Mouse (Mus musculus): ENCODE data around the gene Ssu72. TPM values are rescaled to one million over a fixed set of nuclear protein-coding genes. Genes with fewer than 3 reads are reported as not detected.

Gene Ssu72
- total RNA-seq, 2 experiments from 2014 or later = 37.1 to 43.4 TPM

DNA sequence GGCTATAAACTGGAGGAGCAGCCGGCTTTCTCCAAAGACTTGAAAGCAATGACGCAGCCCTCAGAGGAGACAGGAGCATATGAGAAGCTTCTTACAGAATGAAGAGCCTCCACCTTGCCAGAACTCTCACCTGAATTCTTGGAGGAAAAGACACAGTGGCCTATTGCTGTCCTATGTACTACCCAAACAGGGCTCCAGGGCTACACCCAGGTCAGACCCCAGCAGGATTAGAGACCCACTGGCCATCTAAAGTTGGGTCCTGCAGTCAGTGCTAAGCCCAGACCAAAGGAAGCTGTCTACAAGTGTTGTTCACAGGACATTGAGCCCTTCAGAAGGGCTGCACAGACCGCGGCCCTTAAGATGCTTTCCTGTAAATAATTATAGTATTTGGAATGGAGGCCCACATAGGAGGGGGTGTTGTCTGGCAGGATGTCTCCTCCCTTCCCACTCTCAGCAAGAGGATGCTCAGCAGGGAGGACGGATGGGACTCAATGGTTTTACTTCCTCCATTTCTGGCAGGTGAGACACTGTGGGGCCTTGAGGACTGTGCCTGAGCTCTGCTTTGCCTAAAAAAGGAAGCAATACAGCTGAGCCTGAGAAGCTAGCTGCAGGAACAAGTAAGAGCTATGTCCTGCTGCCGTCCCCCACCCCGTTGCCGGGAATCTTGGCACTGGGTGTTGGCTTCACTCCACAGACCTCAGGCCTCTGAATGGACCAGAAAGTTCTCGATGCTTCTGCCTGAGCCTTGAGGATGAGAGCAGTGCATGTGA, 70.6 kb downstream of the Ssu72 start:
- no peak for ATAC-seq (replicated peaks; ENCODE audit: low FRiP score, poor library complexity, severe bottlenecking)

- no peak for ATAC-seq (replicated peaks; ENCODE audit: low FRiP score, poor library complexity, severe bottlenecking)
Measured at GRCm38 (mm10) chr4:155775855-155776254, 71.3 kb downstream of the Ssu72 start.

DNA sequence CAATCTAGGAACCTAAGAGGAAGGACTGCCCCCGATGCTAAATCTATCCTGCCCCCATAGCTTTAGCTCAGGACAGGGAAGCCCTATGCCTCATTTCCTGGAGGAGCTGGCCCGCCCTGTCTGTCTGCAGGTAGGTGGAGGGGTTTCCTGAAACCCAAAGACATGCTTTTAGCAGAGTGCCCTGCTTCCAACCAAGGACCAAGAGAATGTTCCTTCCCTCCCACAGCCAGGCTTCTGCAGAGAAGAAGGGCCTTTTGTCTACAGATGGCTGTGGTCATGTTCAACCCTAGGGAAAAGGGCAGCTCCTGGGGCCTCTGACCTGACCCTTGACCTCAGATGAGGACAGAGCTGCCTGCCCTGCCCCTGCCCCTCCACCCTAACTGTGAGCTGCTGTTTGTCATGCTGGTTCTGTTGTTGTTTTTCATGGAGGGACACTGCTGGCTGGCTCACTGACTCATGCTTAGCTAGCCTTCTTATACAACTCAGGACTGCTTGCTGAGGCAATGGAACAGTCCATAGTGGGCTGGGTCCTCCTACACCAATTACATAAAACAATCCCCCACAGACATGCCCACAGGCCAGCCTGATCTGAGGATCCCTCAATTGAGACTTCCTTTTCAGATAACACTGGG, 72.2 kb downstream of the Ssu72 start:
- no peak for ATAC-seq (replicated peaks; ENCODE audit: low FRiP score, poor library complexity, severe bottlenecking)

- no peak for ATAC-seq (replicated peaks; ENCODE audit: low FRiP score, poor library complexity, severe bottlenecking)
Measured at GRCm38 (mm10) chr4:155777816-155778215, 73.2 kb downstream of the Ssu72 start.

GRCm38 (mm10) chr4:155779498-155779897, 74.9 kb downstream of the Ssu72 start:
- no peak for ATAC-seq (replicated peaks; ENCODE audit: low FRiP score, poor library complexity, severe bottlenecking)

DNA sequence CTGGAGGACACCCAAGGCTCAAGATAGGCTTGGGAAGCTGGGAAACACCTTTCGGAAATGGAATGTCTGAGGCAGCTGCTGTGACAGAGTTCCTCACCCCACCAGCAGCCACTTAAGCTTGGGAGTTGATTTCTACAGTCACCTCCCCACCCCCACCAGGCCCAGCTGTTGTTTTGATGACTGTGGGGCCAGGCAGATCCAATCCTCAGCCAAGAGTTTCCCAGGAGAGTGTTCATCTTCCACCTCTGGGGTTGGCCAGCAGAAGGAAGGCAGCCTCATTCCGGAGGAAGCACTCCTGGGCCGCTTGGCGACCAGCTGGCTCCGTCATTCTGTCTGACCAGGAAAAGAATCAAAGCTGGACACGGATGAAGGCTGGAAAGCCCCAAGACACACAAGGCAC, 76.3 kb downstream of the Ssu72 start:
- ATAC-seq (replicated peaks; ENCODE audit: low FRiP score, poor library complexity, severe bottlenecking) = no peak

Other genes with a start within 250 kb of the Ssu72 start
- gene Tmem52, start 235.7 kb upstream of the Ssu72 start, total RNA-seq (2015; ENCODE audit: low replicate concordance) = not detected in 2 replicates
- gene Tmem52, start 235.7 kb upstream of the Ssu72 start, total RNA-seq (2017; ENCODE audit: low replicate concordance) = not detected in 2 replicates
- 42.4 and 62.8 TPM in 2 replicates for gene Gnb1, start 213.4 kb upstream of the Ssu72 start, total RNA-seq (2015; ENCODE audit: low replicate concordance)
- gene Gnb1, start 213.4 kb upstream of the Ssu72 start, total RNA-seq (2017; ENCODE audit: low replicate concordance) = 18.8 and 34.2 TPM in 2 replicates
- gene Nadk, start 142.4 kb upstream of the Ssu72 start, total RNA-seq (2015; ENCODE audit: low replicate concordance) = 42.3 and 46.2 TPM in 2 replicates
- gene Nadk, start 142.4 kb upstream of the Ssu72 start, total RNA-seq (2017; ENCODE audit: low replicate concordance) = 27.5 and 27.6 TPM in 2 replicates
- gene Slc35e2, start 103.4 kb upstream of the Ssu72 start, total RNA-seq (2015; ENCODE audit: low replicate concordance) = 10.4 and 13.8 TPM in 2 replicates
- 7.6 and 13.2 TPM in 2 replicates for gene Slc35e2, start 103.4 kb upstream of the Ssu72 start, total RNA-seq (2017; ENCODE audit: low replicate concordance)
- 23.0 and 24.8 TPM in 2 replicates for gene Cdk11b, start 79.9 kb upstream of the Ssu72 start, total RNA-seq (2015; ENCODE audit: low replicate concordance)
- 20.7 and 51.7 TPM in 2 replicates for gene Cdk11b, start 79.9 kb upstream of the Ssu72 start, total RNA-seq (2017; ENCODE audit: low replicate concordance)
- gene Gm10563, start 59.4 kb upstream of the Ssu72 start, total RNA-seq (2015; ENCODE audit: low replicate concordance) = not detected in 2 replicates
- not detected in 2 replicates for gene Gm10563, start 59.4 kb upstream of the Ssu72 start, total RNA-seq (2017; ENCODE audit: low replicate concordance)
- 1.9 TPM in 1 of 2 replicates, not detected in the other for gene Mmp23, start 51.4 kb upstream of the Ssu72 start, total RNA-seq (2015; ENCODE audit: low replicate concordance)
- gene Mmp23, start 51.4 kb upstream of the Ssu72 start, total RNA-seq (2017; ENCODE audit: low replicate concordance) = not detected in 2 replicates
- gene Mib2, start 35.6 kb upstream of the Ssu72 start, total RNA-seq (2015; ENCODE audit: low replicate concordance) = 0.77 and 0.84 TPM in 2 replicates
- 2.1 and 3.2 TPM in 2 replicates for gene Mib2, start 35.6 kb upstream of the Ssu72 start, total RNA-seq (2017; ENCODE audit: low replicate concordance)
- not detected in 2 replicates for gene Fndc10, start 10.5 kb upstream of the Ssu72 start, total RNA-seq (2015; ENCODE audit: low replicate concordance)
- gene Fndc10, start 10.5 kb upstream of the Ssu72 start, total RNA-seq (2017; ENCODE audit: low replicate concordance) = 0.09 TPM in 1 of 2 replicates, not detected in the other
- gene Tmem240, start 30.0 kb downstream of the Ssu72 start, total RNA-seq (2015; ENCODE audit: low replicate concordance) = 0.19 TPM in 1 of 2 replicates, not detected in the other
- gene Tmem240, start 30.0 kb downstream of the Ssu72 start, total RNA-seq (2017; ENCODE audit: low replicate concordance) = not detected in 2 replicates
- gene Atad3a, start 56.3 kb downstream of the Ssu72 start, total RNA-seq (2015; ENCODE audit: low replicate concordance) = 4.6 and 14.0 TPM in 2 replicates
- 11.9 and 17.4 TPM in 2 replicates for gene Atad3a, start 56.3 kb downstream of the Ssu72 start, total RNA-seq (2017; ENCODE audit: low replicate concordance)
- gene Vwa1, start 69.9 kb downstream of the Ssu72 start, total RNA-seq (2015; ENCODE audit: low replicate concordance) = not detected in 2 replicates
- gene Vwa1, start 69.9 kb downstream of the Ssu72 start, total RNA-seq (2017; ENCODE audit: low replicate concordance) = not detected in 2 replicates
- 1.3 TPM in 1 of 2 replicates, not detected in the other for gene Tmem88b, start 81.1 kb downstream of the Ssu72 start, total RNA-seq (2015; ENCODE audit: low replicate concordance)
- gene Tmem88b, start 81.1 kb downstream of the Ssu72 start, total RNA-seq (2017; ENCODE audit: low replicate concordance) = 0.42 and 1.3 TPM in 2 replicates
- 2.5 TPM in 1 of 2 replicates, not detected in the other for gene Ankrd65, start 85.6 kb downstream of the Ssu72 start, total RNA-seq (2015; ENCODE audit: low replicate concordance)
- gene Ankrd65, start 85.6 kb downstream of the Ssu72 start, total RNA-seq (2017; ENCODE audit: low replicate concordance) = 1.7 and 4.3 TPM in 2 replicates
- 33.0 and 33.8 TPM in 2 replicates for gene Mrpl20, start 98.1 kb downstream of the Ssu72 start, total RNA-seq (2015; ENCODE audit: low replicate concordance)
- 18.9 and 45.0 TPM in 2 replicates for gene Mrpl20, start 98.1 kb downstream of the Ssu72 start, total RNA-seq (2017; ENCODE audit: low replicate concordance)
- 117 and 136 TPM in 2 replicates for gene Ccnl2, start 107.7 kb downstream of the Ssu72 start, total RNA-seq (2015; ENCODE audit: low replicate concordance)
- 187 and 202 TPM in 2 replicates for gene Ccnl2, start 107.7 kb downstream of the Ssu72 start, total RNA-seq (2017; ENCODE audit: low replicate concordance)
- gene Aurkaip1, start 126.5 kb downstream of the Ssu72 start, total RNA-seq (2015; ENCODE audit: low replicate concordance) = 25.0 and 35.9 TPM in 2 replicates
- 48.7 and 56.0 TPM in 2 replicates for gene Aurkaip1, start 126.5 kb downstream of the Ssu72 start, total RNA-seq (2017; ENCODE audit: low replicate concordance)
- gene Mxra8, start 134.9 kb downstream of the Ssu72 start, total RNA-seq (2015; ENCODE audit: low replicate concordance) = 2.1 TPM in 1 of 2 replicates, not detected in the other
- gene Mxra8, start 134.9 kb downstream of the Ssu72 start, total RNA-seq (2017; ENCODE audit: low replicate concordance) = not detected in 2 replicates
- 3.7 and 6.7 TPM in 2 replicates for gene Dvl1, start 142.6 kb downstream of the Ssu72 start, total RNA-seq (2015; ENCODE audit: low replicate concordance)
- gene Dvl1, start 142.6 kb downstream of the Ssu72 start, total RNA-seq (2017; ENCODE audit: low replicate concordance) = 4.8 and 6.3 TPM in 2 replicates
- gene Tas1r3, start 158.6 kb downstream of the Ssu72 start, total RNA-seq (2015; ENCODE audit: low replicate concordance) = not detected in 2 replicates
- gene Tas1r3, start 158.6 kb downstream of the Ssu72 start, total RNA-seq (2017; ENCODE audit: low replicate concordance) = 0.14 and 0.85 TPM in 2 replicates
- 1.5 and 1.7 TPM in 2 replicates for gene Cptp, start 164.6 kb downstream of the Ssu72 start, total RNA-seq (2015; ENCODE audit: low replicate concordance)
- 2.5 and 6.4 TPM in 2 replicates for gene Cptp, start 164.6 kb downstream of the Ssu72 start, total RNA-seq (2017; ENCODE audit: low replicate concordance)
- gene Ints11, start 164.7 kb downstream of the Ssu72 start, total RNA-seq (2015; ENCODE audit: low replicate concordance) = 5.6 and 10.0 TPM in 2 replicates
- gene Ints11, start 164.7 kb downstream of the Ssu72 start, total RNA-seq (2017; ENCODE audit: low replicate concordance) = 7.8 and 8.5 TPM in 2 replicates
- 2.3 and 5.9 TPM in 2 replicates for gene Pusl1, start 187.0 kb downstream of the Ssu72 start, total RNA-seq (2015; ENCODE audit: low replicate concordance)
- 2.2 and 5.3 TPM in 2 replicates for gene Pusl1, start 187.0 kb downstream of the Ssu72 start, total RNA-seq (2017; ENCODE audit: low replicate concordance)
- gene Acap3, start 187.0 kb downstream of the Ssu72 start, total RNA-seq (2015; ENCODE audit: low replicate concordance) = 5.6 and 10.0 TPM in 2 replicates
- 4.3 and 23.7 TPM in 2 replicates for gene Acap3, start 187.0 kb downstream of the Ssu72 start, total RNA-seq (2017; ENCODE audit: low replicate concordance)
- 9.4 and 19.4 TPM in 2 replicates for gene Ube2j2, start 239.0 kb downstream of the Ssu72 start, total RNA-seq (2015; ENCODE audit: low replicate concordance)
- gene Ube2j2, start 239.0 kb downstream of the Ssu72 start, total RNA-seq (2017; ENCODE audit: low replicate concordance) = 25.6 and 41.3 TPM in 2 replicates